Mouse (Mus musculus): ENCODE results near the gene Ythdc1. TPM values are rescaled to one million over a fixed set of nuclear protein-coding genes. Genes with fewer than 3 reads are reported as not detected.

Gene Ythdc1
- polyA plus RNA-seq, 1 experiment from 2014 or later: 40.7 TPM

Other genes starting within 250 kb of the Ythdc1 start
- gene Tmprss11f, start 171.8 kb upstream of the Ythdc1 start, polyA plus RNA-seq (2015; fragmentation: Nextera tagmentation; extraction: Ambion mirVana): not detected in 2 replicates
- not detected in 2 replicates for gene Tmprss11b, start 127.9 kb upstream of the Ythdc1 start, polyA plus RNA-seq (2015; fragmentation: Nextera tagmentation; extraction: Ambion mirVana)
- not detected in 2 replicates for gene Tmprss11e, start 58.4 kb upstream of the Ythdc1 start, polyA plus RNA-seq (2015; fragmentation: Nextera tagmentation; extraction: Ambion mirVana)
- 8.5 and 10.1 TPM in 2 replicates for gene Ugt2b34, start 102.7 kb downstream of the Ythdc1 start, polyA plus RNA-seq (2015; fragmentation: Nextera tagmentation; extraction: Ambion mirVana)
- not detected in 2 replicates for gene Ugt2b1, start 122.3 kb downstream of the Ythdc1 start, polyA plus RNA-seq (2015; fragmentation: Nextera tagmentation; extraction: Ambion mirVana)
- 0.04 TPM in 1 of 2 replicates, not detected in the other for gene Ugt2b35, start 196.6 kb downstream of the Ythdc1 start, polyA plus RNA-seq (2015; fragmentation: Nextera tagmentation; extraction: Ambion mirVana)